21 mouse cellular contexts compared by ENCODE assay signal in genomic region chr19:14447474-14447873, GRCm38 (mm10).
DNase-seq lines count a peak whose midpoint lies in the region; ATAC-seq lines count a peak whose summit lies in the region.
"Had no signal": no experiment of that assay in that cellular context is flagged by ENCODE, and none has a peak within 500 bp of the region (broad histone marks: within the 10 kb centered on the region; RNA-seq: fewer than 3 reads in every experiment).

No protein-coding gene starts in this region.

- peaks cover 24% of the 10 kb centered on the region for H3K36me3 ChIP-seq in midbrain, embryonic 13.5 days
- H3K36me3 ChIP-seq in midbrain, embryonic 15.5 days (replicated peaks): no peaks in the 10 kb centered on the region
- H3K36me3 ChIP-seq in forebrain, embryonic 13.5 days (ENCODE audit: poor library complexity, severe bottlenecking): peaks cover 27% of the 10 kb centered on the region

- intact Hi-C loops in heart, postnatal 25 days (cut with DNase I): no loop called here

- H3K27me3 ChIP-seq in midbrain, embryonic 13.5 days: peaks cover 12% of the 10 kb centered on the region; the same call in 1 of the 2 replicates
- H3K27me3 ChIP-seq in midbrain, embryonic 15.5 days (replicated peaks): no peaks in the 10 kb centered on the region
- peaks cover 10% of the 10 kb centered on the region for H3K27me3 ChIP-seq in forebrain, embryonic 13.5 days
- H3K27me3 ChIP-seq: hindbrain, embryonic 15.5 days; kidney, embryonic 15.5 days; limb, embryonic 15.5 days; liver, embryonic 15.5 days; Patski had no signal

- H3K9ac ChIP-seq in midbrain, embryonic 13.5 days (replicated peaks): no peak overlapping the region
- no peak overlapping the region for H3K9ac ChIP-seq in midbrain, embryonic 15.5 days
- H3K9ac ChIP-seq in forebrain, embryonic 13.5 days: no peak overlapping the region
- H3K9ac ChIP-seq: hindbrain, embryonic 15.5 days; kidney, embryonic 15.5 days; limb, embryonic 15.5 days; liver, embryonic 15.5 days had no signal

- WGBS in midbrain, embryonic 13.5 days: 26% methylated on average over 1 of the region's 1 CpGs
- 24% methylated on average over 1 of the region's 1 CpGs for WGBS in midbrain, embryonic 15.5 days
- WGBS in forebrain, embryonic 13.5 days: 5% methylated on average over 1 of the region's 1 CpGs

- H3K4me2 ChIP-seq in midbrain, embryonic 13.5 days (replicated peaks): no peak overlapping the region
- H3K4me2 ChIP-seq in midbrain, embryonic 15.5 days: no peak overlapping the region
- no peak overlapping the region for H3K4me2 ChIP-seq in forebrain, embryonic 13.5 days
- H3K4me2 ChIP-seq: hindbrain, embryonic 15.5 days; kidney, embryonic 15.5 days; limb, embryonic 15.5 days; liver, embryonic 15.5 days had no signal

- H3K27ac ChIP-seq in midbrain, embryonic 13.5 days: no peak overlapping the region
- no peak overlapping the region for H3K27ac ChIP-seq in midbrain, embryonic 15.5 days
- 0 out of 2 replicates have a peak overlapping the region, but pooled peaks have one; percentile 3 for H3K27ac ChIP-seq in forebrain, embryonic 13.5 days
- H3K27ac ChIP-seq: hindbrain, embryonic 15.5 days; kidney, embryonic 15.5 days; limb, embryonic 15.5 days; liver, embryonic 15.5 days had no signal

- no peaks in the 10 kb centered on the region for H3K9me3 ChIP-seq in midbrain, embryonic 13.5 days
- no peaks in the 10 kb centered on the region for H3K9me3 ChIP-seq in midbrain, embryonic 15.5 days
- no peaks in the 10 kb centered on the region for H3K9me3 ChIP-seq in forebrain, embryonic 13.5 days (replicated peaks)
- H3K9me3 ChIP-seq: hindbrain, embryonic 15.5 days; kidney, embryonic 15.5 days; limb, embryonic 15.5 days; liver, embryonic 15.5 days had no signal

- no peak overlapping the region for H3K4me3 ChIP-seq in midbrain, embryonic 13.5 days (replicated peaks)
- H3K4me3 ChIP-seq in midbrain, embryonic 15.5 days: no peak overlapping the region
- no peak overlapping the region for H3K4me3 ChIP-seq in forebrain, embryonic 13.5 days
- H3K4me3 ChIP-seq: hindbrain, embryonic 15.5 days; kidney, embryonic 15.5 days; limb, embryonic 15.5 days; liver, embryonic 15.5 days had no signal

- peak; percentile 18 for DNase-seq in heart, adult 11 months
- no peak for DNase-seq in heart, postnatal 25 days (ENCODE audit: low spot score)
- peak; percentile 6 for DNase-seq in NIH3T3 (ENCODE audit: low read depth)
- no peak for DNase-seq in testis, postnatal 14 days (ENCODE audit: low spot score)
- DNase-seq: adrenal gland, postnatal 10 days; cerebellum, adult 11-12 months; gastrocnemius, postnatal 36 days; kidney, postnatal 4 days; lung, postnatal 10 days; right cerebral cortex, adult 18-20 months; thymus, postnatal 4 days had no signal

- 0 out of 2 replicates have a peak, but pooled peaks have one; percentile 62 for ATAC-seq in midbrain, embryonic 13.5 days
- ATAC-seq in midbrain, embryonic 15.5 days (replicated peaks): no peak
- no peak for ATAC-seq in forebrain, embryonic 13.5 days
- ATAC-seq in megakaryocyte, adult 5-6 weeks (ENCODE audit: poor library complexity, severe bottlenecking): no peak
- ATAC-seq: intestine, postnatal 0 days; Patski had no signal

- H3K4me1 ChIP-seq in midbrain, embryonic 13.5 days (replicated peaks): peaks cover 13% of the 10 kb centered on the region
- no peaks in the 10 kb centered on the region for H3K4me1 ChIP-seq in midbrain, embryonic 15.5 days
- peaks cover 18% of the 10 kb centered on the region for H3K4me1 ChIP-seq in forebrain, embryonic 13.5 days
- H3K4me1 ChIP-seq: hindbrain, embryonic 15.5 days; kidney, embryonic 15.5 days; limb, embryonic 15.5 days; liver, embryonic 15.5 days had no signal

Comparison
In these comparisons a context has a peak if more than half of its experiments do, and no peak if none do; other contexts are left out.
1. DNase-seq: peak in heart, adult 11 months (single experiment) and NIH3T3 (single experiment); none in heart, postnatal 25 days (single experiment) and testis, postnatal 14 days (single experiment).